Mouse (Mus musculus) c-Kit-positive CD71-negative TER-119-negative erythroid progenitor cells, embryonic 14.5 days (primary cell): ENCODE data around the gene Cpsf4.
"Not testable (repeated sequence)": the region's sequence is repeated elsewhere in the genome, so short reads cannot be mapped to it uniquely, and the experiment has no call there.

Experiments
- DNase-seq: peaks from one replicate; pipeline ENCODE4 v3.0.0-alpha.2; 2013; ENCODE audit warnings: low read depth

Cpsf4 gene

DNA sequence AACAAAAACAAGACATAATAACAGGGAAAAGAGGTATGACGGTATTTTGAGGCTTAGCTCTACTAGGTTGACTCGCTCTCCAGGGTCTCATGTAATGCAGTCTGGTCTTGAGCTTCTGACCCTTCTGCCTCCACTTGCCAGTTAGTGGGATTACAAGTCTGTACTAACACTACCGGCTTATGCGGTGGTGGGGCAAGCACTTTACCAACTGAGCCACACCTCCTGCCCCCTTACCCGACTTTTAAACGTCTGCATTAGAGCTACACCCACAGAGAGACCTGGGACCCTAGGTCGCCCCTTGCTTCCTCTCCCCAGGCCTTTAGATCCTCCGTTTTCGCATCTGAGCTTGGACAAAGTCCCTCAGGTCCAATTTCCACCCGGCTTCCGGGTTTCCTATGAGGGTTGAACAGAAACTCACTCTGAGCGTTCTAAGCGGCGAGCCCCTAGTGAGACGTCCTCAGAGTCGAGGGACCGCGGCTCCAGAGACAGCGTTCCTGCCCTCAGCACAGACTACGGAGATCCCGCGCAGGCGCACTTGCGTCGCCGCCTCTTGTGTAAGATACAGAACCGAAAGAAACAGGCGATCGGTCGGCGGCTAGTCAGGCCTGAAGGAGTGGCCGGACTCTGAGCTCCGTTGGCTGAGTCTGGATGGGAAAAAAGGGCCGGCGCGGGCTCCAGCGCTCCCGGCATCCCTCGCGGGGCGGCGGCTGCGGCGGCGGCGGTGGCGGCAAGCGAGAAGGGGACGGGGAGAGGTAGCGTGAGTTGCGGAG is at the start of gene Cpsf4, which contains the start of gene Ptcd1:
Gene Cpsf4 (plus strand): TSS at position 678 of the 770 bp plus-strand sequence.
Gene Ptcd1 (minus strand): TSS at position 573 of the 770 bp plus-strand sequence.
- DNase-seq, result peak; percentile 99

DNA sequence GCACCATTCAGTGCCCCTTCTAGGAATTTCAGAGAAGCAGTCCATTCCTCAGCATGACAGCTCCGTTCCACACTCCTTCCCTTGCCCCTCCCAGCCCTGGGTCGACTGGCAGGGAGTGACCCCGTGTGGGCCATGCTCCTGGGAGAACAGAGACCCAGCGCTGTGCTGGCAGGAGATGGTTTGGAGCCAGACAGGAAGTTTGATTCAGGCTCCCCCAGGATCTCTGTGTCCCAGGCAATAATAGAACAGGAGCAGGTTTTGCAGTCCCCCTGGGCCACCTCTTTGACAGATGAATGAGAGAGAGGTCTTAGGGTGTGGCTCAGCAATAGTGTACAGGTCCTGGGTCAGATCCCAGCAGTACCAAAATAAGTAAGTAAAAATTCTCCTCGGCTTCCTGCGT is 49.0 kb upstream of the Cpsf4 start:
- DNase-seq, result no peak

DNA sequence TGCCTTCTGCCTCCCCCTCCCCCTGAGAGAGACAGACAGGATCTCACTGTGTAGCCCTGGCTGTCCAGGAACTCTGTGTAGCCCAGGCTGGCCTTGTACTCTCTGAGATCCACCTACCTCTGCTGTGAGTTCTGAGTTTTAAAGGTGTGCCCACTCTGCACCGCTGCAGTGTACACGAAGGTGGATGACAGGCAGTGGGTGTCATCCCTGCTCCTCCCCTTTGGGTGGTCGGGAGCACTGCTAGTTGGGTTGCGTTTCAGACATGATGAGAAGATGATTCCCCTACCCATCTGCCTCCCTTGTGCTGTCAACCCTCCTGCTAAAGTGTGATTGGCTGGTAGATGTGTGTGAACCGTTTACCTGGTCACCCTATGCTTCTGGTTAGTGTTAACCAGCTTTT is 48.6 kb upstream of the Cpsf4 start:
- DNase-seq, result no peak

DNA sequence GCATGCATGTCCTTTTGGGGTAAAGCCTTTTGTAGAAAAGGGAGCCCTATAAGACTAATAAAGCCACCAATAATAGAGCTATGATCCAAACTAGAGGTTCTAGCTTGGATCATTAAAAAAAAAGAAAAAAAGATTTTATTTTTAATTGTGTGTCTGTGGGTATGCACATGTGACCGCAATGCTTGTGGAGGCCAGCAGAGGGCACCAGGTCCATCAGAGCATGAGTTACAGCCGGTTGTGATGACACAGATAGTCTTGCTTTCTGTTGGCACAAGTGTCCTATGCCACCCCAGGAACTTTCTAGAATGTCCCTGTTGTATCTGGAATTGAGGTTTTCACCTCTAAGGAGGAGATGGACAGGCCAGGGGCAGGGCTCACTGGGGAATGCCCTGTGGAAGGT is 47.6 kb upstream of the Cpsf4 start:
- DNase-seq, result no peak

DNA sequence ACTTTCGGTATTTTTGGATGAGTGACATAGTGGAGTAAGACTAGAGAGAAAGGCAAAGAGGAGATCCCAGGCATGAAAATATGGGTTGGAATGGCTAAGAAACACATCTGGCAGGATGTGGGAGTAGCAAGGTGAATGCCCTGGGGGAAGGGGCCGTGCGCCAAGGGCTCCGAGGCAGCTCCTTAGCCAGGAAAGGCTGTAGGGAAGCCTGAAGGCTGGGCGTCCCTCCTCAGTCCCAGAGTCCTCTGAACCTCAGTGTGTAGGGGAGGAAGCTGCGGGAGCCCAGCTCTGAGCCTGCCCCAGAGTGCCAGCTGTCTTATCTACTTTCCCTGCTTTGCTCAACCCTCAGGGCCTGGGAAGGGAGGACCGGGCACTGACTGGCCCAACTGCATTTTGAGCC is 46.1 kb upstream of the Cpsf4 start:
- no peak for DNase-seq

DNA sequence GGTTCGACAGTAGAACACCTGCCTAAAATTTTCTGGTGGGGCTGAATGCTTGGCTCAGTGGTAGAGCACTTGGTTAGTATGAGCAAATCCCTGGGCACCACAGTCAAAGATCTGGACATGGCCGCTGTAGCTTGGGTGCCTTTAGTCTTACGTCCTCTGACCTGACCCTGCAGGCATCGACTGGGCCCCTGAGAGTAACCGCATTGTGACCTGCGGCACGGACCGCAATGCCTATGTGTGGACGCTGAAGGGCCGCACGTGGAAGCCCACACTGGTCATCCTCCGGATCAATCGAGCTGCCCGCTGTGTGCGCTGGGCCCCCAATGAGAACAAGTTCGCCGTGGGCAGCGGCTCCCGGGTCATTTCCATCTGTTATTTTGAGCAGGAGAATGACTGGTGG is 43.6 kb upstream of the Cpsf4 start:
- DNase-seq, result no peak

DNA sequence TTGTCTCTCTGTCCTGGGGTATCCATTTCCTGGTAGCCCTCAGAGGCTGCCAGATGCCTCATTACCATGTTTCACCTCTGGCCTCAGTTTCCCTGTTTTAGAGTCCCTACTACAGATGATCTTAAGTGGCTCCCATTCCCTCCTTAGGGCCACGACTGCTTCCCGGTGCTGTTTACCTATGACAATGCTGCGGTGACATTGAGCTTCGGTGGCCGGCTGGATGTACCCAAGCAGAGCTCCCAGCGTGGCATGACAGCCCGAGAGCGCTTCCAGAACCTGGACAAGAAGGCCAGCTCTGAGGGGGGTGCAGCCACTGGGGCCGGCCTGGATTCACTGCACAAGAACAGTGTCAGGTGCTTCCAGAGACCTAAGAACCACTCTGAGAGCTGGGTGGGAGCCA is 40.4 kb upstream of the Cpsf4 start:
- no peak for DNase-seq

DNA sequence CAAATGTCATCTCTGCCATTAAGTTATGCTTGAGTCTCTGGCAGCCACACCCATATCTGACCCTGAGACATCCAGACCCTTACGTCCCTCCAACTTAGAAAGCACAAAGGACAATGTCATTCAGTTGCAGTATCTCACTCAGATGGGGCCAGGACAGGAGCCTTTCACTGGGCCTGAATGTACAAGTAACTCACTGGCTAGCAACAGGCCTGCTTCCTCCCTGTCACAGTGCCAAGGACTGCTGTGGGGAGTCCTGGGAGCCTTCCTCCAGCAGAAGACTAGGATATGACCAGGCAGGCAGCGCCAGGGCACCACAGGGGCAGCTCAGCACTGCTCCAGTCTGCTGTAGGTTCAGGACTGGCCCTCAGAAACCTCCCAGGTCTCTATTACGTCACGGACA is 37.9 kb upstream of the Cpsf4 start:
- DNase-seq, result no peak

DNA sequence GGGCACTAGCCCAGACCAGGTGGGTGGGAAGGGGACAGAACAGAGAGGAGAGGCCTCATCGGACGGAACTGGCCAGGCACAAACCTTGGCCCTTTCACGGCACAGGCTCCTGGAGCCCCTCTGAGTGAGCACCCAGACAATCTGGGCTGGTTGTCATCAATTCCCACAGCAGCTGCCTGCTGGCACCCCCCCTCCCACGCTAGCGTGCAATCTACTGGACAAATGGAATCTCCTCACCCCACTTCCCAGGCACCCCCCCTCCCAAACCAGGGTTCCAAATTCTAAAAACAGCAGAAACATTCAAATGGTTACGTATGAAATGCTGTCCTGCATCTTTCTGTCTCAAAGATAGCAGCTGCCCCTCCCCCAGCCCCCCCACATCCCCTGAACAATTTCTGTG is 37.2 kb upstream of the Cpsf4 start:
- DNase-seq, result not testable (repeated sequence)

DNA sequence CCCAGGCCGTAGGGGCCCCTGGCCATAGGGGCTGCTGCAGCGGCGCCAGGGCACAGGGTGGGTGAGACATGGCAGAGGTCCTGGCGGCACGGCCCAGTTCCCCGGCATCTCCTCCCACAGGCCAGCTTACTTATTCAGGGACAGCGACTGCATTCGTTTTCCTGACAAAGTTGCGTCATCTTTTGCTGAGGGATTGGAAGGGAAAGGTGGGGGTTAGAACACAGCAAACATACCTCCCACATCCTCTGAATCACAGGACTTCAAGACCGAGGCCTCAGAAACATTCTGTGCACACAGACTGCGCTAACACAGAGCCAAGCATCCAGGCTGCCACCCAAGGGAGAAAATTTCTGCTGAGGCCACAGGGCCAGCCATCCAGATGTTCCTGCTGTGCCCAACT is 36.8 kb upstream of the Cpsf4 start:
- no peak for DNase-seq

DNA sequence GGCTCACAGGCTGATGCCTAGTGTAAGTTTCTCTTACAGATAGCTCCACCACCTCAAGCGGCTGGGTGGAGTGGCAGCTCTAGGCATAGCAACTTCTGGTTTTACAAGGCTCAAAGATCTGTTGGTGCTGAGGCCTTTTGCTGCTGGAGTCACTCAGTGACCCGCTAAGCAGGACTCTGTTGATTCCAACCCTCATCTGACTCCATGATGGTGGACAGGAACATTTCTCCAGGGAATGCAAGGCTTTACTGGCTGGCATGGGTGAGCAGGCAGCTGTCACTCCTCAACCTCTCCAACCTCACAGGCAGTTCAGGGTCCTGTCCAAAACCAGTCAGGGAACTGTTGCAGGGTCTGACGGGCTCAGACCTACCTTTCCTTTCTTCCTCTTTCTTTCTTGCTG is 36.0 kb upstream of the Cpsf4 start:
- no peak for DNase-seq

DNA sequence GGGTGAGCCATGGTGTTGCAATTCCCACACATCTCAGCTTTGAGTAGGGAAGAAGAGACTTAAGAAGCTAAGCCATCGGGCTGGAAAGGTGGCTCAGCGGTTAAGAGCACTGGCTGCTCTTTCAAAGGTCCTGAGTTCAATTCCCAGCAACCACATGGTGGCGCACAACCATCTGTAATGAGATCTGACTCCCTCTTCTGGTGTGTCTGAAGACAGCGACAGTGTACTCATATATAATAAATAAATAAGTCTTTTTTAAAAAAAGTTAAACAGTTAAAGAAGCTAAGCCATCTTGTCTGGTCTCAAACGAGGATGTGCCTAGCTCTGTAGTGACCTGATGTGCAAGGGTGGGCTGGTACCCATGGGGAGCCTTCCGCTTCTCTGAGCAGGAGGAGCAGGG is 33.7 kb upstream of the Cpsf4 start:
- DNase-seq, result not testable (repeated sequence)

DNA sequence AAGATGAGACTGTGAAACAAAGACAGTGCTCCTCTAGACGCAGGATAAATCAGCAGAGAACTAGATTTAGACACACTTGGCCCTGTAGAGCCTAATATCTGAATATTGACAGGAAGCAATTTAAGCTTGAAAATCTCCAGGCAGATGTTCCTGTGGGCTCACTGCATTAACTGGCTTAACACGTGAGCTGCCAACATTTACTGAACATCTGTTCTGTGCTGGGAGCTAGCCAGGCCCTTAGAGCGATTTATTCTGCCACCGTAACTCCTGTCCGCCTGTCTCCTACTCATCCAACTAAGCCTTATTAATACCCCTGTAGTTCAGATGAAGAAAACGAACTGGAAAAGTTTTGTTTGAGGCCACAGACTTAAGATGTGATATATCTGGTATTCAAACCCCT is 28.2 kb upstream of the Cpsf4 start:
- DNase-seq, result no peak

DNA sequence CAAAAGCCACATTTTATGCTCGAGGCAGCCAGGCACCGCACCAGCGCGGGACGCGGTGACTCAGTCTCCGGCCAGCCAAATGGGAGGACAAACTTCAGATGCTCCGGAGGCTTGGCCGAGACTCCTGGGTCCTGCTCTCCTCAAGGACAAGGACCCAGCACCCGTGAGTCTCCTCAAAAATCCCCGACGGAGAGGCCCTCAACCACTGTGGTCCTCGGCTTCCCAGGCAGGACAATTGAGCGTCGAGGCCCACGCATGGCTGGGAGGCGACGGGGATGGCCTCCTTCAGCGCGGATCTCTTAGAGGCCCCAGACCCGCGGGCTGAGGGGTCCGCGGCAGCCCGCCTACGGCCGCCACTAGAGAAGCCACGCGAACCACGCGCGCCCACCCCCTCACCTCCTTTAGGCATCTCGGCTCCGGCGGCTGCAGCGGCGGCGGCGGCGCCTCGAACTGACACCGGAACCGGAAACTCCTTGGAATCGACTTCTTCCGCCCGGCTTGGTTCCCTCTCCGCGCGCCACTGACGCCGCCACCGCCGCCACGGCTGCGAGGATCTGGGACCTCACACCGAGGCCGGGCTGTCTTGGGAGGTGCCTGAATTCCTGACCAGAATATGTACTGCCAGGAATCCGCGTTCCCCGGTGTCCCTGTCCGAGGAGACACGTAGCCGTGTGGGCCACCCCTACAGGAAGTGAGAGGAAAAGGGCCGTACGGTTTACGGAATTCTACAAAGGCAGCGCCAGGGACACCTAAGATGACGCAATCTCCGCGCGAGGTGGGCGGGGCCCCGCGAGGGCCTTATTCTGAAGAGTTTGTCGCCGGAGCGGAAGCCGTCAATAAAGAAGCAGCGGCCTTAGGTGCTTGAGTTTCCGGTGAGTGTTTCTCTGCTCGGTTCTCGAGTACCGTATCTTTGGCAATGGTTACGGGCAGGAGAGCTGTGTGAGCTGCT is 27.2 kb upstream of the Cpsf4 start, which contains the start of the genes Pdap1 and Bud31:
Gene Pdap1 (minus strand): TSS at position 668 of the 949 bp plus-strand sequence.
Gene Bud31 (plus strand): TSS at position 792 of the 949 bp plus-strand sequence.
- peak; percentile 84 for DNase-seq

DNA sequence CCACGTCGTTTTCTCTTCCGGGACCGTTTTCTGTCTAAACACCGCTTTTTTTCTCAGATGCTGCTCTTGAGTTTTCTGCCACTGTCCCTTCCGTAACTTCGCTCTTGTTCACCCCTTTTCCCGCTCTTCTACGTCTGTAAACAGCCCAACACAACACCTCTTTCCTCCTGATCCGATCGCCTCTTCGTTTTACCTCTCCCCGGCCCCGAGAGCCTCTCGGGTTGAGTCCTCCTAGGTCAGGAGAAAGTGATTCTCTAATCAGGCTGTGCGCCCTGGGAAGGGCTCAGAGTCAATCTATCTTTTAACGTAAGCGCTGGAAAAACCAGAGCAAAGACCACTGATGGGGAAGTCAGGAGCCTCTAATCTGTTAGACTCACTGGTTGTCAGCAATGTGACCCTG is 26.4 kb upstream of the Cpsf4 start:
- DNase-seq, result no peak

DNA sequence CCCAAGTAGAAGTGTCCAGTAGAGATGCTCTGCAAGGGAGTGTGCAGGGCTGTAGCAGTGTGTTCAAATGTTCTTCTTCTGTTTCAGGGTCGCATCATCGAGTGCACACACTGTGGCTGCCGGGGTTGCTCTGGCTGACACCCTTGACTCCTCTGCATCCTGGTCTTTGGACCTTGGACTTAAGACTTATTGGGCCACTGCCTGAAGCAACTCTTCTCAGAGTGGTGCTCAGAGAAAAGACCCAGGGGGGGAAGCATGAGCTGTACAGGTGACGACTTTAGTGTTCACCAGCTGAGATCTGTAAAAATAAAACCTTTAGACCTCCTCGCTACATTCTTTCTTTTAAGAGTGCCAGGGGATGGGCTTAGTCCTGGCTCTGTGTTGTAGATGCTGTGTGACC is 19.3 kb upstream of the Cpsf4 start:
- DNase-seq, result no peak

DNA sequence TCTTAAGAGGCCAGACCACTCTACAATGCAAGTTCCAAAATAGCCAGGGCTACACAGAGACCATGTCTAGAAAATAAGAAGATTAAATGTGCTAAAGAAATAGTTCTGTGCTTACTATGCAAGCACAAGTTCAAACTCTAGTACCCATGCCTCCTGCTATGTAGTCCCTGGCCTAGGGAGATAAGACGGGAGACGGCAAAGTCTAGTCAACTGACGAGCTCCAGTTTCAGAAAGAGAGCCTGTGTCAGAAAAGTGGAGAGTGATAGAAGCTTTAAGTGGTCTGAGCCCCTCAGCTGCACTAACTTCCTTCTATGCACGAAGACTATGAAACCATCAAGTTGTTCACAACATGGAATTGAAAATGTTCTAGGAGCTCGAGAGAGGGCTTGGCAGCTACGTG is 17.7 kb upstream of the Cpsf4 start:
- no peak for DNase-seq

DNA sequence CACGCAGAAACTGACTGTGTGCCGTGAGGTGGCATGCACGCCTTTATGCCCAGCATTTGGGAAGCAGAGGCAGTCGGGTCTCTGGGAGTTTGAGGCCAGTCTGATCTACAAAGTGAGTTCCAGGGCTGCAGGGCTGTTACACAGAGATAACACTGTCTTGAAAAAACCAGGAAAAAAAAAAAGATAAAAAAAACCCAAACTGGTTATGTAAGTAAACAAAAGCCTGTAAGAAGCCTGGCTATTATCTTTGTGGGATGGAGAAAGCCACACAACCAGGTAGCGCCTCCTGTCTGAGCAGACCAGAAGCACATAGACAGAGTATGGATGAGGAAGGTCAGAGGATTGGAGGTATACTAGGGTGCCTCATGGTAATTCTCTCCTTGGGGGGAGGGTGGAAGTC is 14.3 kb upstream of the Cpsf4 start:
- DNase-seq, result no peak

DNA sequence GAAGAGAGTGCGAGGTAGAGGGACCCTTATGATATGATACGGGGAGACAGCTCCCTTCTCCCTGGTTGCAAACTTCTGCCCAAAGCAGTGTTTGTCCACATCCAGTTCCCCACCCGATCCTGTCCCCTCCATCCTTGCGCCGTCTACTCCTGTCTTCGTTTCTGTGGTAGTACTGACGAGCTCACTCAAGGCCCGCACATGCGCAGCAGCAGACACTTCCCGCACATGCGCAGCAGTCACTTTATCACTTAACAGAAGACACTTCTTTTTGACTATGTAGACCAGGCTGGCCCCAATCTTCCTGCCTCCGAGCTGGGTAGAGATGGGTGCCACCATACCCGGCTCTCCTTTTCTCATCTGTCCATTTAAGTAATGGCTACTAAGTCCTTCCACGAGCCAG is 5.7 kb upstream of the Cpsf4 start:
- DNase-seq, result no peak

DNA sequence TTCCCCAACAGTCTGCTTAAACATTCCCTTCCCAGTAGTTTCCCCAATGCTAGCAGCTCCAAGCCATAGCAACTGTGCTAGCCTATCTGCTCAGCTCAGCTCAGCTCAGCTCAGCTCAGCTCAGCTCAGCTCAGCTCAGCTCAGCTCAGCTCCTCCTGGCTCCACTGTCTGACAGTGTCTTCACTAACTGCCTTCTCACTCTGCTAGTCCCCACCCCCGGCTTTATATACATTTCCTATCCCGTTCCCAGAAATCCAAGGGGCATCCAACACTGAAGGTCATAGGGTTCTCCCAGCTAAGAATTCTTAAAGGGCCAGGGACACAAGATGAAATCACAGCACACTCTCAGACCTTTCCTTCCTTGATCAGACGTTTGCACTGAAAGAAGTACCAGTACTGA is 2.3 kb upstream of the Cpsf4 start:
- DNase-seq, result no peak

DNA sequence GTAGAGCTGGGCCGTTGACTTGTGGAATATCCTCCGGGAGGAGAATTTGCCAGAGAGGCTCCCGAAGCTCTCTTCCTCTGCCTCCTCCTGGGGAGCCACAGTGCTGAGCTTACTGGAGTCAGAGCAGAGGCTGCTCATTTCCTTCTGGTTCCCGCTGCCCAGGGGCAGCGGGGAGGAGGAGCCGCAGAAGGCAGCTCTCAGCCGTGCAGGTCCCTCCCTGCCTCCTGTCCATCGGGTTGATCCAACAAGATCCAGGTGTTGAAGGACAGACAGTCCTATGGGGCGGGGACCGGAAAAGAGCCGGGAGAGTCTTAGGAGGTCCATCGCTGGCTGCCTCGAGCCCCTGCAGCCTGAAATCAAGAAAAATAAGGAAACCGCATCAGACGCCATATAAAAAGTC is 1.8 kb upstream of the Cpsf4 start:
- DNase-seq, result no peak

DNA sequence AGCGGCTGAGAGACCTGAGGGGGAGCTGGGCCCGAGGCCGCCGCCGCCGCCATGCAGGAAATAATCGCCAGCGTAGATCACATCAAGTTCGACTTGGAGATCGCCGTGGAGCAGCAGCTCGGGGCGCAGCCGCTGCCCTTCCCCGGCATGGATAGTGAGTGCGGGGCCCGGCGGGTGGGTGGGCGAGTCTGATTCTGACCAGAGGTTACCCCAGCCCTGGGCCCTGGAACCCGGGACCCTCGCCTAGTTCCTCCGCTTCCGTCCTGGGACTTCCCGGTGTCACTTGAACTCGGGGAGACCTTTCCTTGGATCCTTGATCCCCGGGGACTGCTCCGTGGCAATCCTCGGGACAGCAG is 271 bp downstream of the Cpsf4 start:
- DNase-seq, result no peak

DNA sequence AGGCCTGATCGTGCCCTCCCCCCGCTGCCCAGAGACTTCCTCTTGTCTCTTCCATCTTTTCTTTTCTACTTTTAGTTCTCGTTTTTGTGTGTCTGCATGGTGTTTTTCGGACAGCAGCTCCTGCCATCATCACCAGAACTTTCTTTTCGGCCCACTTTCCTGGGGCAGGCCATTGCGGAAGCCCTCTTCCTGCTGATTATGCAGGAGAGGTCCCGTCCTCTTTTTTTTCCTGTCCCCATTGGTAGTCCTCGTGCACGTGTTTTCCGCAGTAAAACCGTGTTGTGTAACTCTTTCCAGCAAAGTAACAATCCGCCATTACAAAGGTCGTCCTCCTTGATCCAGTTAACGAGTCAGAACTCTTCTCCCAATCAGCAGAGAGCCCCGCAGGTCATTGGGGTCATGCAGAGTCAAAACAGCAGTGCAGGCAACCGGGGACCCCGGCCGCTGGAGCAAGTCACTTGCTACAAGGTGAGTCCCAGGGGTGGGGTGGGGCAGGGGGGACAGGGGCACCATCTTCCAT is 11.5 kb downstream of the Cpsf4 start:
- no peak for DNase-seq
